Mouse (Mus musculus) kidney, adult 2 months (tissue): ENCODE measurements around the gene 4930544D05Rik.

Source experiments
- CTCF ChIP-seq: fragments of 200-500 bp; conservative IDR thresholded peaks from 2 replicates; pipeline ENCODE4 v1.5.1; 2011; ENCODE audit warnings: low read depth, mild to moderate bottlenecking, control low read depth, low read length, moderate library complexity, mixed read lengths; ENCODE audit not compliant: insufficient read depth, insufficient read length
- POLR2A ChIP-seq: fragments of 200-500 bp; IDR thresholded peaks from one replicate; pipeline ENCODE4 v1.6.1; 2011; ENCODE audit warnings: low read depth, low read length, control low read depth

DNA sequence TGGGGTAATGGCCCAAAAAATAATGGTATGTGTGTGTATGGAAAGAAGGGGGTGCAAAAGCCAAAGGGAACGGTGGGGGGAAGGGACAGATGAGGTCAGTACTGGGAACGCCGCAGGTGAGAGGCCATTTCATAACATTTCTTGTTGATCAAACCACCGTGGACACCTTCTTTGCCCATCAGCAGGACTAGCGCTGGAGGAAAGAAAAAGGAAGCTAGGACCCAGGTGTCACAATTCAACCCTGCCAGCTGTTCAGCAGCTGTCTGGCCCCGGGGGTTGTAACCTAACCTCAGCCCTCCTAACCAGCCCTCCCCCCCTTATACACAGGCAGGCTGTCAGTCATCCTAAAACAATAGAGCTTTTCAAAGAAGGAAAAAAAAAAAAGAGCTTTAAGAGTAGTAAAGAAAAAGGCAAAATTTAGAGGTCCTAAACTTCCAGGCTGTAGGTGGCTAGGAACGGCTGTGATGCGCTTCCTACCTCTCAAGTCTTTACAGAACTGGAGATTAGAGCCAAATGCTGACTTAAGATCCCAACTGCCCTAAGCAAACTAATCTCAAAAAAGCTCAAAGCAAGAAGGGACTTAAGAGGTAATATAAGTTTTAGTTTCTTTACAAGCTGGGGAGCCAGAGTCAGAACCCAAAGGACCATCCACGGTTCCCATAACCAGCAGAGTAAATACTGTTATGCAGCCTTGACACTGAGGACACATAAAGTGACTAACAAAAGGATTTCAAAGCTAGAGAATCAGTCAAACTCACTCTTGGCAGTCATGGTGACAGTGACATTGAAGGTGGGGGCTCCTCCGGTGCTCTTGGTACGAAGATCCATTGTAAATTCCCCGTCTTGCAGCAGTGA, 36.6 kb downstream of the 4930544D05Rik start:
- TF ChIP-seq POLR2A (no peak), CTCF (no peak)
